Mouse (Mus musculus) heart, embryonic 15.5 days (tissue): Measurements from ENCODE around the gene Mpo. TPM values are rescaled to one million over a fixed set of nuclear protein-coding genes. Genes with fewer than 3 reads are reported as not detected.

Experiments used
- ATAC-seq: fragments of 200-750 bp; cut with Nextera tagmentation; replicated peaks from 2 replicates; pipeline ENCODE4 v1.8.0; 2017; ENCODE audit warnings: low read depth, moderate TSS enrichment; ENCODE audit not compliant: insufficient number of reproducible peaks, insufficient read depth, low FRiP score
- H3K27ac ChIP-seq: fragments of 300-500 bp; sonication (generic); 2 replicates; pipeline ENCODE4 v1.5.1; 2015; ENCODE audit warnings: mild to moderate bottlenecking, inconsistent platforms
- H3K27me3 ChIP-seq: fragments of 300-500 bp; sonication (generic); 2 replicates; pipeline ENCODE4 v1.6.1; 2015; ENCODE audit warnings: inconsistent platforms
- H3K36me3 ChIP-seq: fragments of 300-500 bp; sonication (generic); 2 replicates; pipeline ENCODE4 v1.6.1; 2015; ENCODE audit warnings: mild to moderate bottlenecking, inconsistent platforms
- H3K4me1 ChIP-seq: fragments of 300-500 bp; sonication (generic); replicated peaks from 2 replicates; pipeline ENCODE4 v1.6.1; 2015; ENCODE audit warnings: inconsistent platforms
- H3K4me2 ChIP-seq: fragments of 300-500 bp; sonication (generic); 2 replicates; pipeline ENCODE4 v1.6.1; 2015; ENCODE audit warnings: inconsistent platforms, mild to moderate bottlenecking, moderate library complexity
- H3K4me3 ChIP-seq: fragments of 300-500 bp; sonication (generic); 2 replicates; pipeline ENCODE4 v1.5.1; 2015; ENCODE audit warnings: mild to moderate bottlenecking, inconsistent platforms
- H3K9ac ChIP-seq: fragments of 300-500 bp; sonication (generic); 2 replicates; pipeline ENCODE4 v1.6.1; 2015; ENCODE audit warnings: mild to moderate bottlenecking, inconsistent platforms
- H3K9me3 ChIP-seq: fragments of 300-500 bp; sonication (generic); replicated peaks from 2 replicates; pipeline ENCODE4 v1.6.1; 2016; ENCODE audit warnings: inconsistent platforms
- WGBS: fragments of 180-500 bp; shearing (Covaris S2); methylation state at CpG from one replicate; pipeline ENCODE4 v1.1.7; 2015; ENCODE audit warnings: mixed read lengths; 5-methylcytosine and 5-hydroxymethylcytosine counted together
- polyA plus RNA-seq: library from polyadenylated mRNA; unstranded; fragments of >200 nt; fragmentation: Nextera tagmentation; extraction: Ambion mirVana; gene quantifications from 2 replicates; pipeline ENCODE4 v1.2.1, GENCODE M21; 2015

Mpo gene
- 0.69 and 3.8 TPM in 2 replicates for polyA plus RNA-seq

DNA sequence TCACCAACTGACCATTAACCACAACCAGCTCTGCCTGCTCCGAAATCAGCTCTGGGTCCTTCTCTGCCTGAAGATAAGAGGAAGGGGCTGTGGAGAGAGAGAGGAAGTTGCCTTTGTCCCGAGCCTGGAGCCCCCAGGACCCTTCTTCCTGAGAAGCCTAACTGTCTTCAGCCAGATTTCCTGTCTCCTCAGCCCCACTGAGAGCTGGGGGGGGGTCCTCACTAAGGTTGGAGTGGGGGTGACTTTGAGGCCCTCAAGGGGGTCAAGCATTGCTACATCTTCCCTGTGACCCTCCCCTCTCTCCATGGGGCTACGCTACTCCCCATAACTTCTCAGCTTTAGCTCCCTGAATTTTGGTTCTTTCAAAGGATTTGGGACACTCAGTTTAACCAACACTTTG is at the start of gene Mpo:
Gene Mpo (plus strand): TSS at position 122 of the 400 bp plus-strand sequence.
- no peaks in the 10 kb centered on the region for H3K9me3 ChIP-seq
- H3K9ac ChIP-seq = no peak within 1 kb of the TSS
- no peaks in the 10 kb centered on the region for H3K36me3 ChIP-seq
- no peak for ATAC-seq
- WGBS = 42% methylated on average over 3 of the region's 3 CpGs
- H3K4me1 ChIP-seq = no peaks in the 10 kb centered on the region
- H3K27me3 ChIP-seq = no peaks in the 10 kb centered on the region
- no peak within 1 kb of the TSS for H3K27ac ChIP-seq
- no peak within 1 kb of the TSS for H3K4me2 ChIP-seq
- H3K4me3 ChIP-seq = no peak within 1 kb of the TSS

GRCm38 (mm10) chr11:87743691-87744090 is 49.7 kb upstream of the Mpo start:
- 84% methylated on average over 3 of the region's 3 CpGs for WGBS
- Histone ChIP-seq H3K27ac (no peak overlapping the region), H3K36me3 (peaks cover 43% of the 10 kb centered on the region), H3K9me3 (no peaks in the 10 kb centered on the region), H3K27me3 (no peaks in the 10 kb centered on the region), H3K4me3 (no peak overlapping the region), H3K4me1 (no peaks in the 10 kb centered on the region), H3K9ac (no peak overlapping the region), H3K4me2 (no peak overlapping the region)
- ATAC-seq = no peak

DNA sequence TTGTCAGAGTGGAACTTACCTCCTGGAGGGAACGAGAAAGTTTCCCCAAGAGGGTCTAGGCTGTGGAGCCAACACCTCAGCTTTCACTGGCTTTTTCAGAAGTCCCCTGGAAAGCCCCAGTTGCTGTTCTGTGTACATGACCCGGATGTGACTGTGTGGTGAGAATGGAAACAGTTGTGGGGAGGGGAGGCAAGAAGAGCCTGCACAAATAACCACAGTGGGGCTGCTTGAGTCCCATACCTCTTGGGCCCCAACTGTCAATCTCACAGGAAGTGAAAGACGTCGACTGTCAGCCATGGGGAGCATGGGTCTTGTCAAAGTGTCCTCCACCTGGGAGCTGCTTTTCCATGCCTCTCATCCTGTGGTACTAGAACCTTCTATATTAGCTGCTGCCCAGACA is 48.4 kb upstream of the Mpo start:
- H3K9ac ChIP-seq = no peak overlapping the region
- no peaks in the 10 kb centered on the region for H3K9me3 ChIP-seq
- WGBS = 75% methylated on average over 4 of the region's 4 CpGs
- no peak overlapping the region for H3K4me2 ChIP-seq
- ATAC-seq = no peak
- H3K27me3 ChIP-seq = peaks cover 5% of the 10 kb centered on the region; the same call in 1 of the 2 replicates
- H3K4me1 ChIP-seq = no peaks in the 10 kb centered on the region
- H3K4me3 ChIP-seq = no peak overlapping the region
- peaks cover 34% of the 10 kb centered on the region for H3K36me3 ChIP-seq
- peak overlapping the region; percentile 20; the same call in 1 of the 2 replicates for H3K27ac ChIP-seq

DNA sequence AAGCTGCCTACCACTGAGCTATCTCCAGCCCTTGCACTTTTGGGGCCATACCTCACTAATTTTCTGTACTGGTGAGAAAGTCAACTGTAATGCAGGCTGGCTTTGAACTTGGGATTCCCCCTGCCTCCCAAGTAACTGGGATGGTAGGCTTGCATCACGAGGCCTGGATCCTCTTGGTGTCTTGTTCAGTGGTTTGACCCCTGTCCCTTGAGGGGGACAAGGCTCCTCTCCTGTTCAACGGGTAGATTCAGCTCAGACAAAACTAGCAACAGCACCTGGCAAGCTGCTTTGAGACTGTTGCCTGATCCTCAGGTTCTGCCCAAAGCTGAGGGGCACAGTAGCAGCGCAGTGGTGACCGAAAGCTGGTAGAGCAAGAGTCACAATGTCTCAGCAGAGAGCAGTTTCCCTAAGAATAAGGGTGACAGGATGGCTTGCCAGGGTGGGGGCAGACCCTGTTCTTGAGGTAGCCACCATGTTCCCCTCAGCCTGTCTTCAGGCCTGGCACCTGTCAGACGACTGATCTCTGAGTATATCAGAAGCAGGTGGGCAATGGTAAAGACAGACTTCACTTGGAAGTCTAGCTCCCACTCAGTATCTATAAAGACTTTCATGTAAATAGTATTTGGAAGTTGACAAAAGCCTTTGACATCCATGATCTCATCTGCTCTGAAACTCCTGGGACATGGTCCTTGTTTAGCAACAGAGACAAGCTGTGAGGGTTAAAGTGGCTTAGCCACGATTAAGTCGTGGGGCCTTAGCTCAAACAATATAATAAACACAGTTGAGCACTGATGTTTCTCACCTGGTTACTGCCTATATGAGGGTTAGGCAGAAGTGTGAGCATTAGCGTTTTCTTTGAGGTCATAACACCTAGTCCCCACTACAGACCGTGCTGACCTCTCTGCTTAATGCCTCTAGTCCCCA is 47.5 kb upstream of the Mpo start:
- Histone ChIP-seq H3K4me1 (no peaks in the 10 kb centered on the region), H3K27me3 (peaks cover 5% of the 10 kb centered on the region), H3K27ac (peak overlapping the region; percentile 20; the same call in 1 of the 2 replicates), H3K36me3 (peaks cover 25% of the 10 kb centered on the region), H3K9ac (no peak overlapping the region), H3K4me2 (no peak overlapping the region), H3K4me3 (no peak overlapping the region), H3K9me3 (no peaks in the 10 kb centered on the region)
- ATAC-seq = no peak
- WGBS = 72% methylated on average over 9 of the region's 9 CpGs

- H3K9me3 ChIP-seq = no peaks in the 10 kb centered on the region
- WGBS = 91% methylated on average over 3 of the region's 5 CpGs
These were observed 46.1 kb upstream of the Mpo start for GRCm38 (mm10) chr11:87747312-87747711.

DNA sequence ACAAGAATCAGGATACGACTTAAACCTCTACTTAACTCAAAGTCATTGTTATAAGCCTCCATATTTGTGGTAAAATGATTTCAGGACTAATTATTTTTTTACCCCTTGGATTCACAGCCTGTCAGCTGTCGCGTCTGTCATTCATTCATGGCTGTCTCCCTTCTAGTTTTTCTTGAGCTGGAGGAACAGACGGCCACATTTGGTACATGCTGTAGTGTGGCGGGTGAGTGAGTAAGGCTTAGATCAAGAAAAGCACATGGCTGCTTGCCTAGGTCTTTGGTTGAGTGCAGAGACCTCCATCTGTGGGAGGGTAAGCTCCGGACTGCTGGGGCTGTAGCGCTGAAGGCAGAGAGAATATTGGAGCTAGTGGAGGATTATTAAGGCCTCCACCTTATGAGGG is 45.7 kb upstream of the Mpo start:
- Histone ChIP-seq H3K4me2 (no peak overlapping the region), H3K4me3 (no peak overlapping the region), H3K27ac (no peak overlapping the region), H3K27me3 (peaks cover 5% of the 10 kb centered on the region), H3K9me3 (no peaks in the 10 kb centered on the region), H3K36me3 (peaks cover 15% of the 10 kb centered on the region), H3K4me1 (no peaks in the 10 kb centered on the region), H3K9ac (no peak overlapping the region)
- 85% methylated on average over 7 of the region's 7 CpGs for WGBS
- ATAC-seq = no peak

More at GRCm38 (mm10) chr11:87747312-87747711, 46.1 kb upstream of the Mpo start:
- Histone ChIP-seq H3K9ac (no peak overlapping the region), H3K27me3 (peaks cover 5% of the 10 kb centered on the region), H3K4me1 (no peaks in the 10 kb centered on the region), H3K4me3 (no peak overlapping the region), H3K36me3 (peaks cover 18% of the 10 kb centered on the region), H3K27ac (no peak overlapping the region), H3K4me2 (no peak overlapping the region)
- ATAC-seq = no peak

DNA sequence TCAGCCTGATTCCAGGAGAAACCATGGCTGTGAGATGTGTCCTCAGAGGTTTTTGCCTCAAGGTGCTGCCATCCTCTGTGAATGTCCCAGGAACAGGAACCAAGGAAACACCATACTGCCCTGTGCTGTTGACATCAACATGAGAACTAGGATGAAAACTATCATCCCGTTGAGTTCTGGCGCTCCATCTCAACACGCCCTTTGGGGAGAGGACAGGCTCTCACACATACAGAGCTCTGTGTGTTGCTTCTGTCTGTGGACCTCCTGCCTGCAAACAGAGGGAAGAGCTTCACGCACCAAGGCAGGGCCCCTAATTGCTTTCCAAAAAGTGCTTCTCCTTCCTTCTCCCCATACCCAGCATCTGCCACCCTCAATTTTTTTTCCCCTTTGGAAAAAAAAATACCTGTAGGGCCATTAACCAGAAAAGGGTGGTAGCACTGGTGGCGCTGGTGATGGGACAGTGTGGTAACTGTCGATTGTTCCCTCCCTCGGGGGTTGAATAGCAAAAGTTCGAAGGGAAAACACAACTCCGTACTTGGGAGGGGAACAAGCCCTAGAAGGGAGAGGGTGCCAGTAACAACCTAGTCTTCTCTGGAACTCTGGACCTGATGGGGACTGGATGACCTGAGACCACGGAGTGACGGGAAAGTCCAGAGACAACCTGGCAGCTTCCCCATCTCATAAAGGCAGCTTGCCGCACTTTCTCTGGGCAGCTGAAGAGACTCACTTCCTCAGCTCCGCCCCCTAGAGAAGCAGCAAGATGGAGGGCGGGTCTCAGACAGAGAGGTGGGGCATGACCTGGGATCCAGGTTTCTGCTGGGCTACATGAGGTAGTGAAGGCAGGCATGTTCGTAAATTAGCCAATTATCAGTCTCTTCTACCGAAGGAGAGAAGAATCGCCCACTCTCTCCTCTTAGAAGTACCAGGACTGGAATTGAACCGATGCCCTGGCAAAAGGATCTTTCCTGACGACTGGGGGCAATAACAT is 45.0 kb upstream of the Mpo start:
- Histone ChIP-seq H3K4me1 (no peaks in the 10 kb centered on the region), H3K9ac (no peak overlapping the region), H3K27me3 (peaks cover 5% of the 10 kb centered on the region), H3K27ac (peak overlapping the region; percentile 42; the same call in 1 of the 2 replicates), H3K36me3 (peaks cover 13% of the 10 kb centered on the region), H3K4me3 (no peak overlapping the region), H3K4me2 (peak overlapping the region; percentile 34; the same call in 1 of the 2 replicates), H3K9me3 (no peaks in the 10 kb centered on the region)
- ATAC-seq = no peak
- WGBS = 30% methylated on average over 19 of the region's 19 CpGs

- no peak; the same call in 1 of the 2 replicates for ATAC-seq
- H3K27ac ChIP-seq = peak overlapping the region; percentile 49
- peaks cover 5% of the 10 kb centered on the region for H3K27me3 ChIP-seq
- H3K36me3 ChIP-seq = peaks cover 5% of the 10 kb centered on the region
- WGBS = 35% methylated on average over 18 of the region's 18 CpGs
- peak overlapping the region; percentile 34; the same call in 1 of the 2 replicates for H3K4me2 ChIP-seq
- H3K4me3 ChIP-seq = no peak overlapping the region
- no peaks in the 10 kb centered on the region for H3K9me3 ChIP-seq
- H3K4me1 ChIP-seq = no peaks in the 10 kb centered on the region; the same call in 1 of the 2 replicates
- H3K9ac ChIP-seq = no peak overlapping the region
These were observed 44.0 kb upstream of the Mpo start for GRCm38 (mm10) chr11:87749192-87750042.

- Histone ChIP-seq H3K4me2 (peak overlapping the region; percentile 10; the same call in 1 of the 2 replicates), H3K4me3 (no peak overlapping the region), H3K9me3 (no peaks in the 10 kb centered on the region), H3K4me1 (no peaks in the 10 kb centered on the region; the same call in 1 of the 2 replicates), H3K36me3 (no peaks in the 10 kb centered on the region), H3K27ac (peak overlapping the region; percentile 49), H3K9ac (no peak overlapping the region), H3K27me3 (peaks cover 5% of the 10 kb centered on the region)
- 51% methylated on average over 11 of the region's 11 CpGs for WGBS
- no peak for ATAC-seq
These were observed 43.3 kb upstream of the Mpo start for GRCm38 (mm10) chr11:87750043-87750421.

- ATAC-seq = no peak
- H3K27ac ChIP-seq = peak overlapping the region; percentile 49
- no peak overlapping the region for H3K4me3 ChIP-seq
- H3K4me1 ChIP-seq = no peaks in the 10 kb centered on the region; the same call in 1 of the 2 replicates
- 61% methylated on average over 3 of the region's 3 CpGs for WGBS
- peak overlapping the region; percentile 10; the same call in 1 of the 2 replicates for H3K4me2 ChIP-seq
- H3K27me3 ChIP-seq = peaks cover 5% of the 10 kb centered on the region
- no peaks in the 10 kb centered on the region for H3K36me3 ChIP-seq
- H3K9ac ChIP-seq = no peak overlapping the region
- no peaks in the 10 kb centered on the region for H3K9me3 ChIP-seq
These were observed 42.9 kb upstream of the Mpo start for GRCm38 (mm10) chr11:87750521-87750920.
